Mouse (Mus musculus) hindbrain, embryonic 11.5 days (tissue): Measurements from ENCODE around the gene Dnal1. TPM values are rescaled to one million over a fixed set of nuclear protein-coding genes. Genes with fewer than 3 reads are reported as not detected.

ENCODE experiments used
- ATAC-seq: fragments of 200-750 bp; cut with Nextera tagmentation; 2 replicates; pipeline ENCODE4 v1.8.0; 2017; ENCODE audit warnings: mild to moderate bottlenecking, moderate TSS enrichment, moderate library complexity; ENCODE audit not compliant: low FRiP score
- DNase-seq: peaks from one replicate; pipeline ENCODE4 v3.0.0-alpha.2; 2015; ENCODE audit warnings: low spot score
- H3K27ac ChIP-seq: fragments of 300-500 bp; sonication (generic); 2 replicates; pipeline ENCODE4 v1.5.1; 2014; ENCODE audit warnings: mild to moderate bottlenecking, low read depth, low read length
- H3K27me3 ChIP-seq: fragments of 300-500 bp; sonication (generic); 2 replicates; pipeline ENCODE4 v1.6.1; 2014; ENCODE audit warnings: mild to moderate bottlenecking, low read length, moderate library complexity, mixed read lengths; ENCODE audit not compliant: control insufficient read depth, insufficient read depth
- H3K36me3 ChIP-seq: fragments of 300-500 bp; sonication (generic); 2 replicates; pipeline ENCODE4 v1.6.1; 2014; ENCODE audit warnings: mild to moderate bottlenecking, low read length, moderate library complexity, mixed read lengths; ENCODE audit not compliant: control insufficient read depth, insufficient read depth
- H3K4me1 ChIP-seq: fragments of 300-500 bp; sonication (generic); replicated peaks from 2 replicates; pipeline ENCODE4 v1.6.1; 2014; ENCODE audit warnings: low read length, mixed read lengths; ENCODE audit not compliant: control insufficient read depth, insufficient read depth
- H3K4me2 ChIP-seq: fragments of 300-500 bp; sonication (generic); replicated peaks from 2 replicates; pipeline ENCODE4 v1.6.1; 2014; ENCODE audit warnings: mild to moderate bottlenecking, low read depth, low read length
- H3K4me3 ChIP-seq: fragments of 300-500 bp; sonication (generic); 2 replicates; pipeline ENCODE4 v1.5.1; 2014; ENCODE audit warnings: low read depth, low read length
- H3K9ac ChIP-seq: fragments of 300-500 bp; sonication (generic); 2 replicates; pipeline ENCODE4 v1.6.1; 2014; ENCODE audit warnings: low read depth, low read length
- H3K9me3 ChIP-seq: fragments of 300-500 bp; sonication (generic); 2 replicates; pipeline ENCODE4 v1.6.1; 2016; ENCODE audit warnings: low read length; ENCODE audit not compliant: control insufficient read depth
- WGBS: fragments of 180-500 bp; shearing (Covaris S2); extraction: QIAGEN DNeasy Blood & Tissue Kit; methylation state at CpG from one replicate; pipeline ENCODE4 v1.1.7; 2014; 5-methylcytosine and 5-hydroxymethylcytosine counted together
- polyA plus RNA-seq: library from polyadenylated mRNA; unstranded; fragments of >200 nt; fragmentation: Nextera tagmentation; extraction: Ambion mirVana; gene quantifications from 2 replicates; pipeline ENCODE4 v1.2.1, GENCODE M21; 2014

The Dnal1 gene
- polyA plus RNA-seq, 1 experiment from 2014 or later: 6.3 TPM

GRCm38 (mm10) chr12:84178652-84179445 is 64.7 kb downstream of the Dnal1 start:
- DNase-seq (no peak), ATAC-seq (no peak)
- Histone ChIP-seq H3K27ac (no peak overlapping the region; the same call in 1 of the 2 replicates), H3K4me2 (no peak overlapping the region), H3K4me1 (peaks cover 19% of the 10 kb centered on the region), H3K9me3 (no peaks in the 10 kb centered on the region), H3K36me3 (no peaks in the 10 kb centered on the region), H3K9ac (no peak overlapping the region), H3K4me3 (no peak overlapping the region), H3K27me3 (no peaks in the 10 kb centered on the region)
- WGBS: 70% methylated on average over 10 of the region's 10 CpGs

GRCm38 (mm10) chr12:84180090-84180489 is 65.9 kb downstream of the Dnal1 start:
- peaks cover 19% of the 10 kb centered on the region for H3K4me1 ChIP-seq
- no peaks in the 10 kb centered on the region for H3K9me3 ChIP-seq
- H3K36me3 ChIP-seq: no peaks in the 10 kb centered on the region
- no peaks in the 10 kb centered on the region for H3K27me3 ChIP-seq
- DNase-seq: no peak
- H3K4me2 ChIP-seq: no peak overlapping the region
- whole genome bisulfite sequencing: 88% methylated on average over 3 of the region's 3 CpGs
- H3K9ac ChIP-seq: no peak overlapping the region
- H3K4me3 ChIP-seq: no peak overlapping the region
- ATAC-seq: no peak
- H3K27ac ChIP-seq: no peak overlapping the region

DNA sequence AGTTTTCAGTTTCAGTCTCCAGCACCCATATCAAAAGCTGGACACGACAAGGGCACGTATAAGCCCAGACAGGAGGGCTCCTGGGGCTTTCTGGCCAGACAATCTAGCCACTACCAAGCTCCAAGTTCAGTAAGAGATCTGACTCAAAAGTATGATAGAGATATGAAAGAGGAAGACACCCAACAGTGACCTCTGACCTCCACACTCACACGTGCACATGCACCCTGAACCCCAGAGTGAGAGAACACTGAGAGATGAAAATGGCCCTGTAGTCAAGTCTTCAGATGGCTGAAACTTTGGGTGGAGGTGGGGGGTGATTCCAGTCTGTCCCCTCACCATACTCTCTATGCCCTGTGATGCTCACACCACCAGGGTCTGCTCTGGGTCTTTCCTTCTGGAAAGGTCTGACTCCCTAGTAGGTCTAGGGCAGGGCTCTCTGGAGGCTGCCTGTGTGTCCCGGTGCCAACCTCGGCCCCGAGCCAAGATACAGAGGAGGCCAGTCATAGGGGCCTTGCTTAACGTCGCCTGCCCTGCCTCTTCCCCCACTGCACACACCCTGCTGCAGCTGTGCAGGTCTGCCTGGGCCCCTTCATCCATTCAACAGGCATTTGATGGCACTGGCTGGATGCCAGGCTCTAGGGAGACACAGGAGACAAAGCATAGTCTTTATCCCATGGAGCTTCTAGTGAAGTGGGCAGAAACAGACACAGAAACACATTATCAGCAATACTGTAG is 66.7 kb downstream of the Dnal1 start:
- H3K4me1 ChIP-seq: peaks cover 19% of the 10 kb centered on the region
- DNase-seq: no peak

DNA sequence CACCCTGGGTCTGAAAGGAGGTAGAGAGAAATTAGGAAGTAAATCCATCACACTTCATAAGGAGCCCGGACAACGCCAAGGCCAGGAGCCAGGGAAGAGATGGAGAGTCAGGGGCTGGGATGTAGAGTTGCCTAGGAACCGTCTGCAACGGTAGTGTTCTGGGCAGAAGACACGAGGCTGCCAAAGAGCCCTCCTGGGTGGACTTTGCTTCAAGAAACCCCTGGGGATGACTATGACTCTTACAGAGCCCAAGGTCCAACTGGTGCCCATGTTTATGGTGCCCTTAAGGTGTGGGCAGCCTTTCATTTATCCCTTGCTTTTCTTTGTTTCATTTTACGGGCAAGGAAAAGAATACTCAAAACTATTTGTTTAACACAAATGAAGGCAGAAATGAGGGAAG is 67.8 kb downstream of the Dnal1 start:
- H3K9me3 ChIP-seq: no peaks in the 10 kb centered on the region
- H3K4me3 ChIP-seq: no peak overlapping the region
- H3K27me3 ChIP-seq: no peaks in the 10 kb centered on the region
- H3K4me2 ChIP-seq: no peak overlapping the region
- H3K9ac ChIP-seq: no peak overlapping the region
- ATAC-seq (no peak), DNase-seq (no peak)
- H3K4me1 ChIP-seq: peaks cover 13% of the 10 kb centered on the region
- no peak overlapping the region for H3K27ac ChIP-seq
- 72% methylated on average over 6 of the region's 6 CpGs for WGBS
- no peaks in the 10 kb centered on the region for H3K36me3 ChIP-seq

More for the DNA sequence above, 66.7 kb downstream of the Dnal1 start:
- Histone ChIP-seq H3K9me3 (no peaks in the 10 kb centered on the region), H3K36me3 (no peaks in the 10 kb centered on the region), H3K4me3 (no peak overlapping the region), H3K27ac (no peak overlapping the region), H3K4me2 (no peak overlapping the region), H3K9ac (no peak overlapping the region), H3K27me3 (no peaks in the 10 kb centered on the region)
- WGBS: 76% methylated on average over 8 of the region's 8 CpGs
- ATAC-seq: peak; percentile 47

GRCm38 (mm10) chr12:84184979-84185378 is 70.8 kb downstream of the Dnal1 start:
- Histone ChIP-seq H3K9ac (no peak overlapping the region), H3K27ac (no peak overlapping the region), H3K4me3 (no peak overlapping the region), H3K9me3 (no peaks in the 10 kb centered on the region), H3K4me1 (peaks cover 7% of the 10 kb centered on the region), H3K4me2 (no peak overlapping the region), H3K27me3 (no peaks in the 10 kb centered on the region), H3K36me3 (no peaks in the 10 kb centered on the region)
- no peak for DNase-seq
- 96% methylated on average over 5 of the region's 5 CpGs for WGBS
- ATAC-seq: no peak

DNA sequence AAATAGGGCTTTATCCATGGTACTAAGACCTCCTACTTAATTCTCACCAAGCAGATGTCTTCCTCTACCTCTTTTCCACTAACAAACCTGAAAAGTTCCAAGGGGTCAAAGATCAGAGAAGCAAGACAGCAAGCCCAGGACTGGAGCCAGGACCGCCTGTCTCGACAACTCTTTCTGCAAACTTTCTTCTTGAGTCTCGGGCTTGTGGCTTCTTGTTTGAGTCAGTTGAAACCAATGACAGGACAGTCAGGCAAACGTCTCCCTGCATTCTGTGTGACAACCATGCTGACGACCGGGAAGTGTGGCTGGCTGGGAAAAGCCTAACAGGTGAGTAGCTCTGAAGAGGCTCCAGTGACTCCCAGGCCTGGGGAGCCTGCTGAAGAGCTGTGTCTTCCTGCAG is 71.4 kb downstream of the Dnal1 start:
- no peaks in the 10 kb centered on the region for H3K9me3 ChIP-seq
- ATAC-seq (no peak), DNase-seq (no peak)
- no peak overlapping the region for H3K27ac ChIP-seq
- H3K27me3 ChIP-seq: no peaks in the 10 kb centered on the region
- no peaks in the 10 kb centered on the region for H3K36me3 ChIP-seq
- WGBS: 81% methylated on average over 6 of the region's 6 CpGs
- no peak overlapping the region for H3K9ac ChIP-seq
- H3K4me2 ChIP-seq: no peak overlapping the region
- no peak overlapping the region for H3K4me3 ChIP-seq
- H3K4me1 ChIP-seq: peaks cover 7% of the 10 kb centered on the region

GRCm38 (mm10) chr12:84186536-84186935 is 72.4 kb downstream of the Dnal1 start:
- Histone ChIP-seq H3K9ac (no peak overlapping the region), H3K4me1 (0 out of 2 replicates have a peak, but pooled peaks cover 2% of the 10 kb centered on the region), H3K27ac (no peak overlapping the region), H3K4me3 (no peak overlapping the region), H3K36me3 (no peaks in the 10 kb centered on the region), H3K4me2 (no peak overlapping the region), H3K9me3 (no peaks in the 10 kb centered on the region), H3K27me3 (no peaks in the 10 kb centered on the region)
- DNase-seq: no peak
- ATAC-seq: no peak
- WGBS: 77% methylated on average over 3 of the region's 3 CpGs

GRCm38 (mm10) chr12:84186950-84187349 is 72.8 kb downstream of the Dnal1 start:
- ATAC-seq (no peak), DNase-seq (no peak)
- peaks cover 6% of the 10 kb centered on the region; the same call in 1 of the 2 replicates for H3K4me1 ChIP-seq
- no peaks in the 10 kb centered on the region for H3K27me3 ChIP-seq
- H3K27ac ChIP-seq: no peak overlapping the region
- WGBS: 97% methylated on average over 5 of the region's 5 CpGs
- H3K9ac ChIP-seq: no peak overlapping the region
- no peak overlapping the region for H3K4me3 ChIP-seq
- no peaks in the 10 kb centered on the region for H3K36me3 ChIP-seq
- no peaks in the 10 kb centered on the region for H3K9me3 ChIP-seq
- no peak overlapping the region for H3K4me2 ChIP-seq
